Mouse (Mus musculus): ENCODE measurements around the gene Nr5a2.

GRCm38 (mm10) chr1:136886678-136887077 is 73.6 kb downstream of the Nr5a2 start:
- TF ChIP-seq CTCF (IDR thresholded peaks at IDR 0.05; ENCODE audit: borderline replicate concordance, extremely low read depth, insufficient read depth, insufficient read length), result no peak
- no peak for TF ChIP-seq POLR2A (IDR thresholded peaks at IDR 0.05; ENCODE audit: borderline replicate concordance, extremely low read depth, insufficient read depth, insufficient read length, poor library complexity, severe bottlenecking)

All from brain, embryonic 14.5 days (tissue).